In the genomic region with DNA sequence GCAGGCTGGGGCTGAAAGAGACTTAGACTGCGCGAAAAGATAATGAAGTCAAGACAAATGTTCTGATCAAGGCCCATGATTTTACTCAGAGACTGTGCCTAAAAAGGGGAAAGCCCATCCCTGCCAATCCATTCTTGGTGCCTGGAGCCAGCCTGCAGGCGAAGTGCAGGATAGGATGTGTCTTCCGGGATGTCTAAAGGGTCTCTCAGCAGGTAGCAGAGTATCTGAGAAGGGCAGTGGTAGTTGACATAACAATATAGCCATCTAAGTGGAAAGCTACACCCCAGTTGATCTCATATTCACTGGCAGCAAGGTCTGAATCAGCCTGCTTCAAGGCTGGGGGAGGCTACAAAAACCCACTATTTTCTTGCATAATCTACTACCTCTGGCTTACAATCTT, we compare ENCODE assay signal across 19 mouse cellular contexts.
DNase-seq lines count a peak whose midpoint lies in the region; ATAC-seq lines count a peak whose summit lies in the region.
"Had no signal": no experiment of that assay in that cellular context is flagged by ENCODE, and none has a peak within 500 bp of the region (broad histone marks: within the 10 kb centered on the region; RNA-seq: fewer than 3 reads in every experiment).

No protein-coding gene starts in this region.

- ATAC-seq in megakaryocyte progenitor cell, adult 5-6 weeks (replicated peaks; ENCODE audit: poor library complexity) = no peak
- ATAC-seq: activated CD4-positive, CD25-positive, alpha-beta regulatory T cell, adult 4 months; forebrain, embryonic 14.5 days; forebrain, embryonic 16.5 days had no signal

- peak; percentile 79 for DNase-seq in ES-CJ7 (ENCODE audit: low read depth, low spot score)
- DNase-seq in R1 (ENCODE audit: low read depth, low spot score) = peak; percentile 72
- peak; percentile 76 for DNase-seq in ZHBTc4 (ENCODE audit: low read depth, low spot score)
- DNase-seq in left cerebral cortex, postnatal 25 days (ENCODE audit: low spot score in 2 of 2) = no peak
- DNase-seq in lung, postnatal 10 days = no peak
- DNase-seq: adrenal gland, adult 2 months; adrenal gland, postnatal 10 days; adrenal gland, postnatal 25 days; cerebellum, adult 11 months; cerebellum, adult 18-20 months; cerebellum, adult 8-10 months; cerebellum, adult 9-11 months; cerebellum, postnatal 14 days; cerebellum, postnatal 36 days; embryo, embryonic 11 days had no signal

- intact Hi-C loops in left cerebral cortex, postnatal 25 days (cut with DNase I) = no loop called here

Comparison
In these comparisons a context has a peak if more than half of its experiments do, and no peak if none do; other contexts are left out.
1. DNase-seq: peak in ES-CJ7 (single experiment), R1 (single experiment) and ZHBTc4 (single experiment); none in left cerebral cortex, postnatal 25 days (0 of 2) and lung, postnatal 10 days (single experiment).